Mouse (Mus musculus) layer of hippocampus, adult 11-12 months (tissue): ENCODE measurements at regions not wholly inside any gene's neighbourhood (a gene's known extent, or its start where the extent isn't known, plus 50 kb on each side); places are given as distances from the start of the nearest gene placed in this dataset.
"Not testable (repeated sequence)": the region's sequence is repeated elsewhere in the genome, so short reads cannot be mapped to it uniquely, and the experiment has no call there.

Experiments used
- DNase-seq: peaks from one replicate; pipeline ENCODE4 v3.0.0; 2022; ENCODE audit warnings: low spot score

DNA sequence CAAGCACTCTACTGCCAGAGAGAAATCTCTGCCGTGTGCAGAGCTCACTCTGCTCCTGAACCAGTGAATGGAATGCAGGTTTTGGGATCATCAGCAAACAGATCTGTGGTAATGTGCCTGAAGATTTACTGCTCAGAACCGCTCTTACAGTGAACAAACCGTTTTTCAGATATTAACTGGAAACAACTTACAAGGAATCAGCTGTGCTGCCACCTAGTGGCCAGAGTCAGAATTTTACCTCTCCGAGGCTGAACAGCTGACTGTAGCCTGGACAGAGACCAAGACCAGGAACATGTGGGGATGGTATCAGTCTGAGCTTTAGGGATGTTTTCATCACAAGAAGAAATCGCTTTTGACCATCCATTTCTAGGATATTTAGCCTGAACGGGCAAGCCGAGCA lies 65.3 kb downstream of the Gm15023 start:
- peak; percentile 50 for DNase-seq

DNA sequence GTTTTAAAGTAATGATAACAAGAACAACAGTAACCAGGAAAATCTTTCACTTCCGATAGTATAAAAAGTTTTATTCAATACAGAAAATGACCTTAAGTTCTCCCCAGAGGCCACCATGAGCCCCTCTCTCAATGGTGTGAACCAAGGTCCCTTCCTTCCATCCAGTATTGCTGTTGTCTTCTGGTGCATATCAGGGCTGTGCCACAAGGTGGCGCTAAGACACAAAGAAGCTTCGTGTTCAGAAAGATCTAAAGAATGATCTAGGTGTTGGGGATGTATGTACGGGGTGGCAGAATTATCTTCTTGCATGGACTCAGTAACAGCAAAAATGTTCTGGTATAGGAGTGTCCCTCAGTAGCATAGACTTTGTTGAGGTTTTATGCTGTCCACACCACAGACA lies 66.6 kb downstream of the Gm15023 start:
- DNase-seq, result peak; percentile 40

DNA sequence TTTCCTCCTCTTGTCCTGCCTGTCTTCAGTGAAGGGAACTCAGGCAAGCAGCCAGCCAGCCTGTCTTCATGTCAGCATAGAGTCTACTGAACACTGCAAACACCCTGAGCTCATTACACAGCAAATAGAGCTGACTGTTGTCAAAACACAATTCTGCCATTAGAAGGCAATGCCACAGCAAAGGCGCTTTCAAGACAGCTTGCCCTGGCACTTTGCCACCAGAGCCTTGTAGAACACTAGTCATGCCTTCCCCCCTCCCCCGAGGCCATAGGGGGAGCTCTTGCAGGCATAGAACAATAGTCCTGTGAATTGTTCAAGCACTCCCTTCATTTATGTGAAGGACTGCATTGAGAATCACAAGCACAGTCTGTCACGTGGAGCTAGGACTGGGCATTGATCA lies 75.8 kb downstream of the Gm15023 start:
- DNase-seq, result peak; percentile 52

DNA sequence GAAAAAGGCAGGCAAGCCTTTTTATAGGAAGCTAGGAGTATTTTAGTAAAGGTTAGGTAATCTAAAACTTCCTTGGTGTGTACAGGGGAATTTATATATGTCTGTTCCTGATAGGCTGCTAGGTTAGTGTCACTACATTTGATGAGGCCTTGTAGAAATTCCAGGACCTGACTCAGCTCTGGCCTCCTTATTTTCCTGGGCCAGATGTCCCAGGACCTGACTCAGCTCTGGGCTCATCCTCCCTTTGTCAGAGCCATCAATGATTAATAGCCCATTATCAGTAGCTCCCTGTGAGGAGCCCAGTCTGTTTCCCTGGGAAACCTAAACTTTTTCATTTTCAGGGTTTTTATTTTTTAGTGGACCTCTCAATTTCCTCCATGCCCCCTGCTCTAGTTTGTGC lies 79.3 kb downstream of the Gm15023 start:
- no peak for DNase-seq

DNA sequence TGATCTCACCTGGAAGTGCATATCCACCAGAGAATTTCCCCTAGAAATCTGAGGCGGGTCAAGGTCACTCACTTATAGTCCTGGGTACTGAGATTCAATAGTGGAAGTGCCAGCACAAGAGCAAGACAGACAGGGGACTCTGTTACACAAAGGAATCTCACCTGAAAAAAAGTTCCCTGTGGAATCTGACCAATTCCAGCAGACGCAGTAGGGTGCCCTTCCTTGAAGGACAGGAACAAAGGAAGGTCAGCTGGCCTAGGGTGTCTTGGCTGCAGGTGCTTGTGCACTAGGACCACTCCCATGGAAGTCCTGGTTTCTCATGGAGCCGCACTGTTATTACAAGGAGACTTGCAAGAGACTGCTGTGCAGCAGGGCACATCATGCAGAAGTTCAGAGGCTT lies 81.2 kb downstream of the Gm15023 start:
- DNase-seq, result no peak

DNA sequence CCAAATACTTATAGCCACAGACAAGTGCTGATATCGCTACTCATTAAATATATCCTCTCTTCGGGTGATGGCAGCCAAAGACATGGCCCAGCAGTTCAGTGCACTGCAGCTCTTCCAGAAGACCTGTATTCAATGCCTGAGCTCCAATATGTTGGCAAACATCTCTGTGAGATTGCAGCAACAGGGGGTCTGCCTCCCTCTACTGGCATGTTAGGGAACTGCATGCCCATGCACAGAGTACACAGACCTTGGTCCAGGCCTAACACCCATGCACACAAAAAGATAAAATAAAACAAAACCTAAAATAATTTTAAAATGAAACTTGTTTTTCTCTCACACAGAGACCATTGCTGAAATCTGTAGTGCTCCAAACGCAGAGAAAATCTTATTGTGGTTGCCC lies 82.1 kb upstream of the Zmat1 start:
- peak; percentile 57 for DNase-seq

DNA sequence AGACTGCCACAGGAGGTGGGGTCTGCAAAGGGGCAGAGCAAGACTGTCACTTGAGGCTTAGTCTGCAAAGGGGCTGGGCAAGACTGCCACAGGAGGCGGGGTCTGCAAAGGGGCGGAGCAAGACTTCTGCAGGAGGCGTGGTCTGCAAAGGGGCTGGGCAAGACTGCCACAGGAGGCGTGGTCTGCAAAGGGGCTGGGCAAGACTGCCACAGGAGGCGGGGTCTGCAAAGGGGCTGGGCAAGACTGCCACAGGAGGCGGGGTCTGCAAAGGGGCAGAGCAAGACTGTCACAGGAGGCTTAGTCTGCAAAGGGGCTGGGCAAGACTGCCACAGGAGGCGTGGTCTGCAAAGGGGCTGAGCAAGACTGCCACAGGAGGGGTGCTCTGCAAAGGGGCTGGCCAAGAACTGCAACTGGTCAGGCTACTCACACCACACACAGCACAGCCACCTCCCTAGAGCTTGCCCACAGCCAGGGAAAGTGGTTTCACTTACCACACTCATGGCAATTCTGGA lies 78.1 kb upstream of the Zmat1 start:
- not testable (repeated sequence) for DNase-seq

DNA sequence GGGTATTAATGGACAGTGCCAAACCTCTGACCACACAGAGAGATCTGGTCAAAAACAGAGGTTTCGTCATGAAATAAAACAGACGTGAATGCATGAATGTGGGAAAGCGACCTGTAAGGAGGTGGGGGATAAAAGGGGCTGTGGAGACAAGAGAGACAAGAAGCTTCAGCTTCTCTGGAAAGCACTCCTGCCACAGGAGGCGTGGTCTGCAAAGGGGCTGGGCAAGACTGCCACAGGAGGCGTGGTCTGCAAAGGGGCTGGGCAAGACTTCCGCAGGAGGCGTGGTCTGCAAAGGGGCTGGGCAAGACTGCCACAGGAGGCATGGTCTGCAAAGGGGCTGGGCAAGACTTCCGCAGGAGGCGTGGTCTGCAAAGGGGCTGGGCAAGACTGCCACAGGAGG lies 77.6 kb upstream of the Zmat1 start:
- not testable (repeated sequence) for DNase-seq

DNA sequence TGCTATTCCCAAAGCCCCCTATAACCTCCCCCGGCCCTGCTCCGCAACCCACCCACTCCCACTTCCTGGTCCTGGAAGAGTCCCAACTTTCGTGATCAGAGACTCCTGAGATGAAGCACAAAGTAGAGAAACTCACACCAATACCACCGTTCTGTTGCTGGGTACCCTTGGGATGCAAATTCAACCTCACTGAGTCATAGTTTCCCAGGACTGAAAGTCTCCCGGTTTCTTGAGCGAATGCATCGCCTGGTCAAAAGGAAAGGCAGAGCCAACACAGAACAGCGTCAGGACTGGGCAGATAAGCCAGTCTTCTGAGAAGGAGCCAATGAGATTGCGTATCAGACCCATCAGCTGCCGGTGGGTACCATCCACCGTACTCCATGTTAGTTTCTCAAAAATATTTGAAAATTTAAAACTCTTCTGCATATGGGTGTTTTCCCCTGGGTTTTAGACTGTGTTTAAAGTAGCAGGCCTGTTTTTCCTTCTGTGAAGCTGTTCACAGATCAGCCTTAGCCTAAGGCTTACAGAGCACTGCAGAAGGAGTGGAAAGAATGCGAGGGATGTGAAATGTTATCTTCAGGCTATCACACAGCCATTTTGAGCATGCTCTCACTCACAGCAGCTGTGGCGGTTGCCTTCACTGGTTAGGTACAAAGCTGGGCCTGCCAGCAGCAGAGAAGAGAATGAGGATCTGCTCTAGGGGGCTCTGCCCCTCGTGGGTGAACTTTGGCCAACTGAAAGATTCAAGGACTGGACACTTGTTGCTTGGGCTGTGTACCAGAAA lies 77.0 kb upstream of the Zmat1 start:
- DNase-seq, result not testable (repeated sequence)

DNA sequence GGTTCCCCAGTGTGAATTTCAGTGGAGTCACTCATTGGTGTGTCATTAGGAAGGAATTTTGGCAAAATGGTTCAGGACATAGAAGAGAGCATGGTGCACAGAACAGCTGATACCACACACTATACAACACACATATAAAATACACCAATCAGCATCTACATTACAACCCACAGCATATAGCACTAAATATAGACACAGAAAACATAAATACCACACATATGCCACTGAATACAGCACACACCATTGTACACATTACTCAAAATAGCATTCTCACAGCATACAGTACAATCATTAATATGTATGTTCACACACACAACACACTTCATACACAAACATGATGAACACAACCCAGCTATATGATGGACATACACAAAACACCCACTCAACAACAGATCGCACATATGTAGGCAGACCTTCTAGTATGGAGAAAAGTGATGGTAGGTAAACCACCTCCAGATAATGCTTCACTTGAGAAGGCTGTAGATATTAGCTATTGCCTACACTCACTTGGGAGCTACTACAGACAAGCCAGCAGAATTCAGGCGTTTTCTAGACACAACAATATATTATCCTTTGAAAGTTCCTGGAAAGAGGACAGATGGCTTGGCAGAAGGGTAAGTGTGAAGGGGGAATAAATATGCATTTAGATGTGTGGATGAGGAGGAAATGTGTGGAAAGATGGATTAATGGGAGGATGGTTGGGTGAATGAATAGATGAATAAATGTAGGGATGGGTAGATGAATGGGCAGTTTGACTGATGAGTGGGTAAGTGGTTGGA lies 71.6 kb upstream of the Zmat1 start:
- no peak for DNase-seq

DNA sequence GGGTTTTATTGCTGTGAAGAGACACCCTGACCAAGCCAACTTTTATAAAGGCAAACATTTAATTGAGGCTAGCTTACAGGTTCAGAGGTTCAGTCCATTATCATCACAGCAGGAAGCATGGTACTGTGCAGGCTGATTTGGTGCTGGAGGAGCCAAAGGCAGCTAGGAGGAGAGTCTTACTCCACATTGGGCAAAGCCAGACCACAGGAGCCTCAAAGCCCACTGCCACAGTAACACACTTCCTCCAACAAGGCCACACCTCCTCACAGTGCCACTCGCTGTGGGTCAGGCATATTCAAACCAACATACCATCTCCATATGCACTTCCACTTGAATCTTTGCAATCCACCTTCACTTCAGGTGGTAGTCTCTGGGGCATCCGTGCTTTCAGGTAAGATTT lies 70.4 kb upstream of the Zmat1 start:
- DNase-seq, result no peak

DNA sequence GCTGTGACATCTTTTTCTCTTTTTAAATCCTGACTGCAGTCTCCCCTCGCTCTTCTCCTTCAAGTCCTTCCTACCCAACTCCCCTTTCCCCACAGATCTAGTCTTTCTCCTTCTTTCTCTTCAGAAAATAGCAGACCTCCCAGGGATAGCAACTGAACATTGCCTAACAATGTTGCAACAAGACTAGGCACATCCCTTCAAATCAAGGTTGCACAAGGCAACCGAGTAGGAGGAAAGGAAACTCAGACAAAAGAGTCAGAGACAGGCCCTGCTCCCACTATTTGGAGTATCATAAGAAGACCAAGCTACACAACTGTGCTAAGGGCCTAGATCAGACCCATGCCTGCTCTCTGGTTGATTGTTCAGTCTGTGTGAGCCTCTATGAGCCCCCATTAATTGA lies 66.9 kb upstream of the Zmat1 start:
- no peak for DNase-seq

DNA sequence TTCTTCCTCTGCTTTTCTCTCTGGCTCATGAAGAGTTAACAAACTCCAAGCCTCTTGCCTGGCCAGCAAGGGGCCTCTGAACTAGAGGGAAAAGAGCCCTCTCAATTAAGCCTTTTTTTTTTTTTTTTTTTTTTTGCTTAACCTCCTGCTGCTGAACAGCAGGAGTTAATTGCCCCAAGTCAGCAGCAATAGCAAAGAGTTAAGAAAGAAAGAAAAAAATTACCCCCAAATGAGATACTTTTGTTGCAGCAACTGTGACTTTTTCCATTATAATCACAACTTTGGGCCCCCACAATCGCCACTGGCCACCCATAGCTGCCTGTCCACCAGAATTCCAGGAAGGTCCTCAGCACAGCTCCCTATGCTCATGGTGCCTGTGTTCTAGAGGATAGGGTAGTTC lies 60.4 kb upstream of the Zmat1 start:
- no peak for DNase-seq

DNA sequence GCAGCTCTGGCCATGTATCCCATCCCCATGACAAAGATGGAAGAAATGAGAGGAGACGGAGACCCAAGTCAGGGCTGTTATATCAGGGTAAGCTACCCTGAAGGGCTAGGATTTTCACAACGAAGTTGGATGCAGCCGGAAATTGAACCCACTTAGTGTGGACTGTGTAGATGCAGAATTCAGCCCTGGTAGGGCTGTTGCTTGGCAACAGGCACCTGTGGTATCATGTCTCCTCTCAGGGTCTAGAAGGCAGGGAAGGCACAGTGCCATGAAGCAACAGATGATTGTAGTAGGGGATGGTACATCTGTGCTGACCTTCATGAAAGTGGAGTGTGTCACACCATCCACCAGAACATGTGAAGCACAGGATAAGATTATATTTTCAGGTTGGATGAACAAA lies 51.2 kb upstream of the Zmat1 start:
- no peak for DNase-seq

DNA sequence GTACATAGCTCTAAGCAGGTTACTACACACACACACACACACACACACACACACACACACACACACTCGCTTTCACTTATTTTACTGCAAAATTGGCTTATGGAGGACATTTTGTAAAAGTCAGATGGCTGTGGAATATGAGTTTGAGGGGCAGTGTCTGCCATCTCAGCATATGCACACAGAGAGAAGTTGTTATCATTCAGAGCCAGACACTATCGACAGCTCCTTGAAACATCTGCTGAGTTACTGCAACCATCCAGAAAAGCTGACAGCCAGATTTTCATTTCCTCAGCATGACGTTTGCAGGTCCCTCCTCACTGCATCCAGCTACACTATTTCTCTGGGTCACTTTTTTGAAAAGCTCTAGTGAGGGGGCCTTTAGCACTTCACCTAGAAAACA lies 49.9 kb upstream of the Zmat1 start:
- DNase-seq, result no peak
